Mouse (Mus musculus) limb, embryonic 15.5 days (tissue): Measurements from ENCODE around the gene Ift122. TPM values are rescaled to one million over a fixed set of nuclear protein-coding genes. Genes with fewer than 3 reads are reported as not detected.

Experiments
- ATAC-seq: fragments of 200-750 bp; cut with Nextera tagmentation; 2 replicates; pipeline ENCODE4 v1.8.0; 2017; ENCODE audit warnings: low read depth, moderate TSS enrichment; ENCODE audit not compliant: insufficient number of reproducible peaks, low FRiP score, low TSS enrichment
- H3K27ac ChIP-seq: fragments of 300-500 bp; sonication (generic); 2 replicates; pipeline ENCODE4 v1.5.1; 2015; ENCODE audit warnings: moderate library complexity, mild to moderate bottlenecking, inconsistent platforms
- H3K27me3 ChIP-seq: fragments of 300-500 bp; sonication (generic); 2 replicates; pipeline ENCODE4 v1.6.1; 2015; ENCODE audit warnings: inconsistent platforms
- H3K36me3 ChIP-seq: fragments of 300-500 bp; sonication (generic); 2 replicates; pipeline ENCODE4 v1.6.1; 2015; ENCODE audit warnings: inconsistent platforms
- H3K4me1 ChIP-seq: fragments of 300-500 bp; sonication (generic); 2 replicates; pipeline ENCODE4 v1.6.1; 2015; ENCODE audit warnings: inconsistent platforms
- H3K4me2 ChIP-seq: fragments of 300-500 bp; sonication (generic); 2 replicates; pipeline ENCODE4 v1.6.1; 2015; ENCODE audit warnings: mild to moderate bottlenecking, inconsistent platforms
- H3K4me3 ChIP-seq: fragments of 300-500 bp; sonication (generic); 2 replicates; pipeline ENCODE4 v1.5.1; 2015; ENCODE audit warnings: mild to moderate bottlenecking, inconsistent platforms
- H3K9ac ChIP-seq: fragments of 300-500 bp; sonication (generic); 2 replicates; pipeline ENCODE4 v1.6.1; 2015; ENCODE audit warnings: inconsistent platforms
- H3K9me3 ChIP-seq: fragments of 300-500 bp; sonication (generic); 2 replicates; pipeline ENCODE4 v1.6.1; 2016; ENCODE audit warnings: inconsistent platforms
- WGBS: fragments of 180-500 bp; shearing (Covaris S2); methylation state at CpG from one replicate; pipeline ENCODE4 v1.1.7; 2015; 5-methylcytosine and 5-hydroxymethylcytosine counted together
- polyA plus RNA-seq: library from polyadenylated mRNA; unstranded; fragments of >200 nt; fragmentation: Nextera tagmentation; extraction: Ambion mirVana; gene quantifications from 2 replicates; pipeline ENCODE4 v1.2.1, GENCODE M21; 2015

Gene Ift122
- polyA plus RNA-seq, 1 experiment from 2014 or later: 19.6 TPM

DNA sequence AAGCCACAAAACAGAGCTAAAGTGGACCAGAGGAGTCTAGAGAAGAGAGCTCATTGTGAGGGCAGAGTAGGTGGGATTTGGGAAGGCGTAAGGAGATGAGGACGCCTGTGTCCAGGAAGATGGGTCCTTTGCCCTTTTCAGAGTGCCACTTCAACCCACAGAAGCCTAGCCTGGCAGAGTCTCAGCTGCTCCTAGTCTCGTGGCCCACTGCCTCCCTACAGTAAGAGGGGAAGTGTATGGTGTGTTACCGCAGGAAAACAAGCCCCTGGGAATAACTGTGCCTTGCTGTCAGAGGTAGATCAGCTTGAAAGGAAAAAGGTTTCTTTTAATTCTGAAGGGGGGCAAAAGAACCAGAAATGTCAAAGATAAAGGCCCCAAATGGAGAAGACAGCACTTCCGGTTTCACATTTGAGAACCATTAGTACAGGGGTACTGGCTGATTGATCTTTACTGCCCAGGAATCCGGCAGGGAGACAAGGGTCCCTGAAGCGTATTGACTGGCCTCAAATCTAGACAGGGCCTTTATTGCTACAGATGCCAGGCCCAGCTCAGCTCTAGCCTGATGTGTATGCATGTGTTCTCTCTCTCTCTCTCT lies 44.8 kb downstream of the Ift122 start:
- 62% methylated on average over 7 of the region's 7 CpGs for WGBS
- Histone ChIP-seq H3K36me3 (peaks cover 22% of the 10 kb centered on the region; the same call in 1 of the 2 replicates), H3K27me3 (no peaks in the 10 kb centered on the region), H3K27ac (no peak overlapping the region), H3K4me3 (no peak overlapping the region), H3K4me1 (0 out of 2 replicates have a peak, but pooled peaks cover 7% of the 10 kb centered on the region), H3K4me2 (no peak overlapping the region), H3K9ac (no peak overlapping the region), H3K9me3 (no peaks in the 10 kb centered on the region)
- no peak for ATAC-seq

DNA sequence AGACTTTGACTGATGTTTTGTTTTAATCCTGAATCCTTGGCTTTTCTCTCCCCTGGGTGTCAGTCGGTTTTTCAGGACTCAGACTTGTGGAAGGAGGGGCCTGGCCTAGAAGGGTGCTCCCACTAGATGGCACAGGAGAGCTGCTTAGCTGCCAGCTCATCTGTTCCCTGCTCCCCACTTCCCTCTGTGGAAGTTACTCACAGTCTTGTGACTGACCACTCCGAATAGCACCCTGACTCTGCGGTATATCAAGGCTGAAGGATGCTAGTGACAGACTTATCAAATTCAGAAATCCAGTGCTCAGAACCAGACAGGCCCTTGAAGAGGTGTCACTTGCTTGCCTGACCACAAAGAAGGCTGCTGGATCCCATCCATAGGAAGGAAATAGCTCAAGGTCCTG lies 47.8 kb downstream of the Ift122 start:
- Histone ChIP-seq H3K36me3 (peaks cover 26% of the 10 kb centered on the region), H3K4me2 (no peak overlapping the region), H3K27ac (peak overlapping the region; percentile 17; the same call in 1 of the 2 replicates), H3K4me3 (no peak overlapping the region), H3K9me3 (no peaks in the 10 kb centered on the region), H3K27me3 (no peaks in the 10 kb centered on the region), H3K9ac (no peak overlapping the region), H3K4me1 (peaks cover 12% of the 10 kb centered on the region; the same call in 1 of the 2 replicates)
- ATAC-seq: no peak
- 21% methylated on average over 3 of the region's 3 CpGs for WGBS

DNA sequence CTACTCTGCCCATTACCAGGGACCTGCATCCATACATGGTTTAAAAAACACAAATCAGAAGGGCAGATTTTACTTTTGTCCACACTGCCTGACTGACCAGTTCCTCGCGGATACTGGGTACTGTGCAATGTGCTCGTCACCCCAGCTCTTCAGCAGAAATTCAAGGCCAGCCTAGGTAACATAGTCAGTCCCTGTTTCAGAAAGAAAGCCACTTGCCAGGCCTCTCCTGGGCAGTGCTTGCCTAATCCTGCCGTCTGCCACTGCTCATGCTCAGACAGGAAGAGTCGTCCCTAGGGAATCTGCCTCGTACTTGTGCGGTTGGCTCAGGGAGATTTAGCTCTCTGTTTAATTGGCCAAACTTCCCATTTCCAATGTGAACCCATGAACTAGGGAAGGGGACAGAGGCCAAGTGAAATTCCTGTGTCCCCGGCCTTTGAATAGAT lies 48.2 kb downstream of the Ift122 start:
- H3K27ac ChIP-seq: peak overlapping the region; percentile 17; the same call in 1 of the 2 replicates

DNA sequence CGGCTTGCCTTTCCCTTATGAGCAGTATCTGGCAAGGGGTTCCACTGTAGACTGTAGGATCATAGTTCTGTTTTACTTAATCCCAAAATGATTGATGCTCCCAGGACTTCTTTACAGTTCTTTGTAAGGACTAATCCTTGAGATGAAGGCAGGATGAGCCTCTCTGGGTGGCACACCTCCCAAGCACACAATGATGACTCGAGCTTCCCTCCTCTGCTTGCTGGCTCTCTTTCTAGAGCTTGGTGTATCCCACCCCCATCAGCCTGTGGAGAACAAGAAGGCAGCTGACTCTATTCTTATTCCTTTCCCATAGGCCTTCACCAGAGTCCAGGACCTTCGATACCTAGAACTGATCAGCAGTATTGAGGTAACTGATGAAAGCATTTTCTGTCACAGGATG lies 49.3 kb downstream of the Ift122 start:
- WGBS: 82% methylated on average over 3 of the region's 3 CpGs
- H3K4me2 ChIP-seq: no peak overlapping the region
- peaks cover 10% of the 10 kb centered on the region; the same call in 1 of the 2 replicates for H3K4me1 ChIP-seq
- no peaks in the 10 kb centered on the region for H3K9me3 ChIP-seq
- H3K4me3 ChIP-seq: no peak overlapping the region
- H3K36me3 ChIP-seq: peaks cover 38% of the 10 kb centered on the region
- no peak overlapping the region for H3K9ac ChIP-seq
- no peak overlapping the region for H3K27ac ChIP-seq
- no peaks in the 10 kb centered on the region for H3K27me3 ChIP-seq
- ATAC-seq: no peak

More for the DNA sequence above, 48.2 kb downstream of the Ift122 start:
- H3K9me3 ChIP-seq: no peaks in the 10 kb centered on the region
- 64% methylated on average over 8 of the region's 8 CpGs for WGBS
- no peaks in the 10 kb centered on the region for H3K27me3 ChIP-seq
- H3K4me2 ChIP-seq: no peak overlapping the region
- H3K4me1 ChIP-seq: peaks cover 12% of the 10 kb centered on the region; the same call in 1 of the 2 replicates
- peaks cover 29% of the 10 kb centered on the region for H3K36me3 ChIP-seq
- 0 out of 2 replicates have a peak, but pooled peaks have one; percentile 55 for ATAC-seq
- no peak overlapping the region for H3K4me3 ChIP-seq
- H3K9ac ChIP-seq: no peak overlapping the region

DNA sequence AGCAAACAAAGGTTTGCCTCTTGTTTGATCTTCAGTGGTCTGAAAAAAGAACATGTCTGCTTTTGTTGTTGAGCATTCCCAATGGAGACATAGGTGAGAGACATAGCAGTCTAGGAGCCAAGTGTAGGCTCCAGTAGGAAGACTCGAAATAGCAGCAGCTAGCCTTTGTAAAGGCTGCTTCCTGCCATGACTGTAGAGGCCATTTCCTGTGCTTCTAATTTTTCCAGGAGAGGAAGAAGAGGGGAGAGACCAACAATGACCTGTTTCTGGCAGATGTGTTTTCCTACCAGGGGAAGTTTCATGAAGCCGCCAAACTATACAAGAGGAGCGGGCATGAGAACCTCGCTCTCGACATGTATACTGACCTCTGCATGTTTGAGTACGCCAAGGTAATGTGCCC lies 52.3 kb downstream of the Ift122 start:
- no peak overlapping the region for H3K27ac ChIP-seq
- no peaks in the 10 kb centered on the region for H3K27me3 ChIP-seq
- peaks cover 34% of the 10 kb centered on the region for H3K36me3 ChIP-seq
- no peak overlapping the region for H3K4me3 ChIP-seq
- no peak for ATAC-seq
- H3K4me2 ChIP-seq: no peak overlapping the region
- peaks cover 7% of the 10 kb centered on the region; the same call in 1 of the 2 replicates for H3K4me1 ChIP-seq
- 89% methylated on average over 6 of the region's 6 CpGs for WGBS
- H3K9me3 ChIP-seq: no peaks in the 10 kb centered on the region
- H3K9ac ChIP-seq: no peak overlapping the region

DNA sequence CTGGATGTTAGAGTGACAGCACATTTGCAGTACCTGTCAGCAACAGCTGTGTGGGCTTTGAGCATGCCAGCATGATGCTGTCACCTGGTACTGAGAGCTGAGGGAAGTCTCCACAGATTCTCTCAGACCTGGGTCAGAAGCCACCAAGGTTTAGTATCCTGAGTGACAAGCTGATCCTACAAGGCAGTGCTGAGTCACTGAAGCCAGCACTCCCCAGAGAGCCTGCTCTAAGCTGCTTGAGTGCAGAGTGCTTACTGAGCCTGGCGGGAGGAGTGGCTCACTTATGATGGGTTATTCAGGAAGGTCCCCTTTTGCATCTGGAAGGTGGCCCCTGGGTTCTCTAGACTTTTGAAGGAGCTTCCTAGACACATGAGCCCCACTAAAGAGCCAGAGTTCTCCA lies 53.2 kb downstream of the Ift122 start:
- Histone ChIP-seq H3K36me3 (peaks cover 34% of the 10 kb centered on the region), H3K4me3 (no peak overlapping the region), H3K27me3 (no peaks in the 10 kb centered on the region), H3K27ac (no peak overlapping the region), H3K9me3 (no peaks in the 10 kb centered on the region), H3K9ac (no peak overlapping the region), H3K4me1 (peaks cover 7% of the 10 kb centered on the region; the same call in 1 of the 2 replicates), H3K4me2 (no peak overlapping the region)
- 82% methylated on average over 1 of the region's 1 CpGs for WGBS
- ATAC-seq: no peak

DNA sequence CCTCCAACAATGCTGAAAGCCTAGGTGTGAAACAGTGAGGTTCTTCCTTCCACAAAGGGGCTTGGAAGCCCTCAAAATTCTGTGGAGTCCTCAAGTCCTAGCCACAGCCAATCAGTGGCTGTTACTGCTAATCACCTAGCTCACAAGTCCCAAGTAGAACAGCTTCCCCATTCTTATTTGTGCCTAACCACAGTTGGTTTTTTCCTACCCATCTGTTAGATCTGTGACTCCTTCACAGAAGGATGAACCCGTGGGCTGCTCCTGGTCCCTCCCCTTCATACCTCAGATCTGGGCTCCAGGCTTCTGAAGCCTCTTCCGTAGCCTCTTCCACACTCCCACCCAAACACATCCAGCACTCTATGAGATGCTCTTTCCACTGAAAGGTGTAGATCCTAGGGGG lies 53.6 kb downstream of the Ift122 start:
- peaks cover 7% of the 10 kb centered on the region; the same call in 1 of the 2 replicates for H3K4me1 ChIP-seq
- no peak for ATAC-seq
- no peak overlapping the region for H3K4me3 ChIP-seq
- peaks cover 34% of the 10 kb centered on the region for H3K36me3 ChIP-seq
- no peak overlapping the region for H3K9ac ChIP-seq
- no peak overlapping the region for H3K27ac ChIP-seq
- no peak overlapping the region for H3K4me2 ChIP-seq
- no peaks in the 10 kb centered on the region for H3K27me3 ChIP-seq
- no peaks in the 10 kb centered on the region for H3K9me3 ChIP-seq
- 81% methylated on average over 2 of the region's 2 CpGs for WGBS

DNA sequence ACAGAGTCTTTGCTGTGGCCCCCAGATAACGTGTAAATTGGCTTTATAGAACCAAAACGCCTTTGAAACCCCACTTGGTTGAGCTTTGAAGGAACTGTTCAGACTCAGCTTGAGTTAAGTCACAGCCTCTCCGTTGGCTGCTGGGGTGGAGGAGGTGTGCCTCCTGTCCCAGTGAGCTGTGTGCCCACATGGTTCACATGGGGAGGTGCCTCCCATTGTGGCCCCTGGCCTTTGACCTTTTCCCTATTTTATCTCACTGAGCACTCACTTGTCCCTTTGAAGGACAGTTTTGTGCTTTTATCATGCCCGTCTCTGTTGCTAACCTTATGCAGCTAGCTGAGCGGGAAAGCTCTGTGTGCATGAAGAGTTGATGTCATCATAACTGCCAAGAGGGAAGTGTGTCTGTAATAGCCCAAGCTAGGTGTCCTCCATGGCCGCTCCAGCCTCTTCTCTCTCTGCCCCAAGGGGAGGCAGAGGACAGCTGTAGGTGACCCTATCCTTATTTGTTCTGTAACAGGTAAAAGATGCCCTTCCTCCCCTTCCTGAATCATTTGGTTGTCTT lies 55.2 kb downstream of the Ift122 start:
- no peak for ATAC-seq
- H3K4me2 ChIP-seq: no peak overlapping the region
- WGBS: 70% methylated on average over 6 of the region's 6 CpGs
- no peaks in the 10 kb centered on the region for H3K27me3 ChIP-seq
- no peak overlapping the region; the same call in 1 of the 2 replicates for H3K27ac ChIP-seq
- H3K36me3 ChIP-seq: peaks cover 31% of the 10 kb centered on the region
- no peak overlapping the region for H3K4me3 ChIP-seq
- H3K9me3 ChIP-seq: no peaks in the 10 kb centered on the region
- H3K9ac ChIP-seq: no peak overlapping the region
- peaks cover 5% of the 10 kb centered on the region; the same call in 1 of the 2 replicates for H3K4me1 ChIP-seq

DNA sequence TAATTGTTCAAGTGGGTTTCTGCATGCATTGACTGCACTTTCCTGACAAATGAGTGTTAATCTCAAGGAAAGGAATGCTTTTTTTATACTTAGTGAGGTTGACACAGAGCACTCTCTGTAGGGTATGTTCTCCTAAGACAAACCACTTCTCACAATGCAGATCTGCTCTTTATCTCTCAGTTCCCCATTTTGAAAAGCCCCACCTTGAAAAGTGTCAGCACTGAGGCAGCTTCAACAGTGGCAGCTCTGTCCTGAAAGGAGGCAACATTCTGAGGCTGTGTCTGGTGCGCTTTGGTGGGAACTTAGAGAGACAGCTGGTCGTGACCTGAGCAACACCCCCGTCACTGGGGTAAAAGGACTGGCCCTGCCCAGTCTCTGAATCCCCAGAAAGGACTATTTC lies 55.8 kb downstream of the Ift122 start:
- Histone ChIP-seq H3K9ac (no peak overlapping the region), H3K36me3 (peaks cover 25% of the 10 kb centered on the region), H3K4me2 (no peak overlapping the region), H3K27me3 (no peaks in the 10 kb centered on the region), H3K4me3 (no peak overlapping the region), H3K4me1 (peaks cover 3% of the 10 kb centered on the region; the same call in 1 of the 2 replicates), H3K27ac (peak overlapping the region; percentile 6; the same call in 1 of the 2 replicates), H3K9me3 (no peaks in the 10 kb centered on the region)
- no peak for ATAC-seq
- 81% methylated on average over 3 of the region's 3 CpGs for WGBS

DNA sequence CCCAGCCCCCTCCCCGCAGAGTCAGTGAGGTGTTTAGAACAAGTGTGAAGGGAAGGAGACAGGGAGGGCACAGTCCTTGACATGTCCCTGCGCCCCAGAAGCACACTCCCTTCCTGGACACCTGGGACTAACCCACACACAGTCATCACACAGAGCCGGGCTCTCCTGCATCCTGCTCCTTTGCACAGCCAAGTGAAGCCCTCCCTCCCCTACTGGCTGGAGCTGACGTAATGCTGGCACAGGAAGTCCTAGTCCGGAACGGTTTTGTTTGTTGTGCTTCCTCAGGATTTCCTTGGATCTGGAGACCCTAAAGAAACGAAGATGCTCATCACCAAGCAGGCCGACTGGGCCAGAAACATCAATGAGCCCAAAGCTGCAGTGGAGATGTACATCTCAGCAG lies 56.7 kb downstream of the Ift122 start:
- Histone ChIP-seq H3K9me3 (no peaks in the 10 kb centered on the region), H3K9ac (no peak overlapping the region), H3K4me2 (no peak overlapping the region), H3K4me3 (no peak overlapping the region), H3K4me1 (no peaks in the 10 kb centered on the region), H3K27ac (no peak overlapping the region), H3K27me3 (no peaks in the 10 kb centered on the region), H3K36me3 (peaks cover 20% of the 10 kb centered on the region)
- WGBS: 62% methylated on average over 8 of the region's 8 CpGs
- ATAC-seq: no peak

DNA sequence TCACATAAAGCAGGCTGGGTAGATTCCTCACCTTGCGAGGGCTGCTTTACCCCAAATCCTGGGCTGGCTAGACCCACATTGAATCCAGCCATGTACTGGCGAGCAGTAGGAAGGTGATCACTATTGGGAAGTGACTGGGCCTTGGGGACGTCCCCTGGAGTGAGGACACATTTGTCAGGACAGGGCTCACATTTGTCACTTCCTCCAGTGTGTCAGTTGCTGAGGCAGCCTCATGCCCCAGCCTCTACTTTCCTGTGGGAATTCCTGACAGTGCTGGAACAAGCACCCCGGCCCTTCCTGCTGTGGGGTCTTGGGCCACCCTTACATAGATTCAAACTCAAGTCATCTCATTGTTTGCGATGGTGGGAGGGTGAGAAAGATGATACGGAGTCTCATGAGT lies 58.5 kb downstream of the Ift122 start:
- Histone ChIP-seq H3K36me3 (peaks cover 9% of the 10 kb centered on the region), H3K27ac (no peak overlapping the region), H3K4me2 (no peak overlapping the region), H3K27me3 (no peaks in the 10 kb centered on the region), H3K4me3 (no peak overlapping the region), H3K9me3 (no peaks in the 10 kb centered on the region), H3K4me1 (no peaks in the 10 kb centered on the region), H3K9ac (no peak overlapping the region)
- WGBS: 80% methylated on average over 6 of the region's 6 CpGs
- no peak for ATAC-seq

DNA sequence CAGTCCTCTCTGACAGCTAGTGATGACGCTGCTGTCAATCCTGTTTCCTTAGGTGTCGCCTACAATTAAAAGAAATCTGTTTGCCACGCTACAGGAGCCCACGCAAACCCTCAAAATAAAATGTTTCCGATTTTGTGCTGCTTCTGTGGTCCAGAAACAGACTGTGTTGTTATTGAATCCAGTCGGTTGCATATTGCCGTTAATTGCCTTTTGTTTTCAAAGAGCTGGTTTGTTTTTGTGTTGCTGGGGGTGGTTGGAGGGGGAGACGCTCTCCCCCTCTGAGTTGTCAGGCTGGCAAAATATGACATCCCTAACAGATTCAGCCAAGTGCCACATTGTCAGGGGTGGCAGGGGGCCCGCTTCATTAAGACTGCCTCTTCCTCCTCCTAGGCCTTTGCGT lies 60.2 kb downstream of the Ift122 start:
- Histone ChIP-seq H3K4me2 (no peak overlapping the region), H3K27ac (no peak overlapping the region), H3K4me3 (no peak overlapping the region), H3K36me3 (peaks cover 6% of the 10 kb centered on the region; the same call in 1 of the 2 replicates), H3K4me1 (no peaks in the 10 kb centered on the region), H3K27me3 (no peaks in the 10 kb centered on the region), H3K9ac (no peak overlapping the region), H3K9me3 (no peaks in the 10 kb centered on the region)
- WGBS: 82% methylated on average over 10 of the region's 10 CpGs
- no peak for ATAC-seq
